Mouse (Mus musculus) layer of hippocampus, adult 18-20 months (tissue): ENCODE results near the gene Arl6. TPM values are rescaled to one million over a fixed set of nuclear protein-coding genes. Genes with fewer than 3 reads are reported as not detected.

Source experiments
- DNase-seq, 2 experiments: peaks; one replicate each; pipeline ENCODE4 v3.0.0; 2022; ENCODE audit warnings: low spot score in 2 of 2
- total RNA-seq, 2 experiments: library from RNA; stranded (reverse); gene quantifications; 2 replicates each; pipeline ENCODE4 v1.2.3; 2021

Gene Arl6
- total RNA-seq, 2 experiments from 2014 or later, result 29.9 to 32.1 TPM

DNA sequence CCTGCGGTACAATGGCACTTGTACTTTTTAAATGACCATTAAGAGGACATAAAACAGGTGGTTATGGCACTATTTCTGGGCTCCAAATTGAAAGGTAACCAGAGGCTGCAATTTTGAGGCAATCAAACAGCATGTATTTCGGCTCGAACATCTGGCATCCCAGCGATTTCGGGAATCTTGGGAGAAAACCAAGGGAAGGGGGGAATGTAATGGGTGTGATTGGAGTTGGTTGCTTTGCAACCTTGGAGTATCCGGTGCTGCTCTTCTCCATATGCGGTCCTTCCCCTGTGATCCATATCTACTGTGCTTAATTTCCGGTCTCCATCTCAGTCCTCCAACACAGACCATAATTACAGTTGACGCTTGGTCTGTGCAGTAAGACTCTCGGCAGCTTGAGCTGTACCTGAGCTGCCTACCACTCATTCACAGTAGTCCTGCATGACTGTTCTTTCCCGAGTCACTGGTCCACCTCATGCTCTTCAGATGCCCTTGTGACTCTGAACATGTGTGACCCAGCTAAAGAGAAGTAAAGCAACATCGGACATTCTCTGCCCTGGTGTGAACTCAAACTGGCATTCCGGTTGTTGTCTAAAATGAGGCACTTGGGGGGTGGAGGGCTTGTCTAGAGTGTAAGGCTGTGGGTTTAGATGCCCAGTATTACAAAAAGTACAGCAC lies 50.7 kb downstream of the Arl6 start:
- DNase-seq, result no peak

- no peak for DNase-seq
Observed at GRCm38 (mm10) chr16:59587816-59588215, 51.4 kb downstream of the Arl6 start.

DNA sequence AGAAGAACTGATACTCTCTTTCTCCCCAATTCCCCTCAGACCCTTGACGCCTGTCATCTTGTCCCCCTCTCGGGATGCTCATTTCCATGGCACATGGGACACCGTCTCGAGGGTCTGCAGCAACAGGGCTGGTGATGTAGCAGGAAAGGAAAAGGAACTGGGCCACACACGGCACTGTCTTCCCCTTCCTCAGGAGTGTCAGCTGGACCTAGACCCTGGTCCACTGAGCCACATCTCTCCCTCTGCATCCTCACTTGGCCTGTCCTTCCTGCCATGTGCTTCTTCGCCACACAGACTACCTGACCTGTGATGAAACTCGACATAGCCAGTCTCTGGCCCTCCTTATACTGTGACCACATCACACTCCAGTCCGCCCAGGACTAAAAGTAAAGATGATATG lies 52.3 kb downstream of the Arl6 start:
- no peak for DNase-seq

DNA sequence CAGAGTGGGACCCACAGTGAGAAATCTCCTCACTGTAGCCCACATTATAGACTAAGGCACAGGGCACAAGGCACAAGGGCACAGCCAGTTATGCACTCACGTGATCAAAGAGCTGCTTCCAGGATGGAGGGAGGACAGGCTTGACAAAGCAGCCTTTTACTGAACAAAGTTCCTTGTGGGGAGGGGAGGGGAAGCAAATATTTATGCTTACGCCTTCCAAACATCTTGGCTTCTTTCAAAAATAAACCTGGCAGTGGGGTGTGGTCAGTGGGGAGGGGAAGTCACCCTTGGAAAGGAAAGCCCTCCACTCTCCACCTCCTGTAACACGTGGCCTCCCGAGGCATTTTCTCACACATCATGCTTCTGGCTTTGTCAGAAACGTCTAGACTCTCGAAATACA lies 52.9 kb downstream of the Arl6 start:
- no peak for DNase-seq

DNA sequence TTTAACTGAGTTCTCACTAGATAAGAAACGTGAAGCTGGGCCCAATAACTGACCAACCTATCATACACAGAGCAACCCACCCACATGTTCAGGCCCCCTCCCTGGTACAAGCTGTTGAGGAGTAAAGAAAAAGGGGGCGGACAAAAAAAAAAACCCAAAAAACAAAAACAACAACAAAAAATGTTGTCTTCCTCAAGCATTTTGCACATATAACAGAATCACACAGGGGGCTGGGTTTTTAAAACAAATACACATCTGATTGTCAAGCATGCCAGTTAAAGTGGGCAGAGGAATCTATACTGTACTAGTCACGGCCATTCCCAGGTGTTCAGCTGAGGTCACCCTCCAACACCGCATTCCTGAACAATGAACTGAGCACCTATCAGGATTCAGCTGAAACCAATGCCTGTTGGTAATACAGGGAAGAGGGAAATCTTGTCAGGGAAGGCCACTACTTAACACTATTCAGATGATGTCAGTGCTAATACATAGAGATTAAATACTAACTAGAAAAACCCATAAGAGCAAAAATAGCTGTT lies 53.4 kb downstream of the Arl6 start:
- no peak for DNase-seq

GRCm38 (mm10) chr16:59583515-59583914 lies 55.7 kb downstream of the Arl6 start:
- DNase-seq, result no peak

GRCm38 (mm10) chr16:59579237-59579636 lies 60.0 kb downstream of the Arl6 start:
- no peak for DNase-seq

GRCm38 (mm10) chr16:59573961-59574360 lies 65.2 kb downstream of the Arl6 start:
- DNase-seq, result no peak

DNA sequence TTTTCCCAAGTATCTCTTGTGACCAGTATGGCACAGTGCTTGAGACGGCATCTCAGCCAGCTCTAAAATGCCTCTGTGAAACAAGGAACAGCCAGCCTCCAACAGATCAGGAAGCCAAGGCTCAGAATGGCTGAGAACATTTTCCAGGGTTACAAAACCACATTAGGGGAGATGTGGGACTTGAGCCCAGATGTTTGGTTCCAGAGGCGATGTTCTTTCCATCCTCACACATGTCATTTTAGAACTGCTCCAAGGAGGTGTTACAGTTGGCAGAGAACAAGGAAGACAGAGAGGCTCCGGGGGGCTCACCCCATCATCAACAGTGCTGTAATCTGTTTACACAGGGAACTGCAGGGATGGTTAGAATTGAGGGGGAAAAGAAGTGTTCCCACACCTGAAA lies 66.5 kb downstream of the Arl6 start:
- DNase-seq, result no peak

- DNase-seq, result no peak
Observed at GRCm38 (mm10) chr16:59570807-59571206, 68.4 kb downstream of the Arl6 start.

DNA sequence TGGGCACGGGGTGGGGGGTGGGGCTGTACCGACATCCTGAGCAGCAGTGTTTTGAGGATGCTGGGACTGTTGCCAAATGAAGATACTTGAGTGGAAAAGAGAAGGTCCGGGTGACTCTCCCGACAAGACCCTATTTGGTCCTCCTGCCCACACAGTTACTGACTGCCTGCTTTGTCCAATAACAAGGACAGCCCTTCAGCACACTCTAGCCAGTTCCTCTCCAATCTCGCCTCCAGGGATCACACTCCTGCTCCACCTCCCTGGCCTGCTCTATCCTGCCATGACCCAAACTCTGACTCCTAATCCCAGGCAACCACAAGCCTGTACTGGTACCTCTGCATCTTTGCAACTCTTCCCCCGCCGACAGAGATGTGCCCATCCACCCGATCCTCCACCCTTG lies 69.4 kb downstream of the Arl6 start:
- no peak for DNase-seq

- no peak for DNase-seq
Observed at GRCm38 (mm10) chr16:59567721-59568381, 71.3 kb downstream of the Arl6 start.

DNA sequence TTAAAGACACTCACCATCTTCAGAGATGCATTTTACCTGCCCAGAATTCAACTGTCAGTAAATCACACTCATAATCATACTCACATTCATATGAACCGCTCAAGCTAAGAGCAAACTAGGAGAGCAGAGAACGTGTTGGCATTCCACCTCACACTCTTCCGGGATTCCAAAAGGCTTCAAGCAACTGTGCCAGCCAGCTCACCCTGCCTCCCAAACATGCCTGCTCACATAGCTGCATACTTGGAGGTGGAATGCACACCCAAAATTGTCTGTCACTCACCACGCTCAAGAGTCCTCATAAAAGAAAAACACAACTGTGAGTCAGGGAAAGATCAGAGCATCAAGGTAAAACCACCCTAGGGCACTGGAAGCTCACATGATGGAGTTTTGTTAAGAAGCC lies 72.8 kb downstream of the Arl6 start:
- DNase-seq, result no peak

DNA sequence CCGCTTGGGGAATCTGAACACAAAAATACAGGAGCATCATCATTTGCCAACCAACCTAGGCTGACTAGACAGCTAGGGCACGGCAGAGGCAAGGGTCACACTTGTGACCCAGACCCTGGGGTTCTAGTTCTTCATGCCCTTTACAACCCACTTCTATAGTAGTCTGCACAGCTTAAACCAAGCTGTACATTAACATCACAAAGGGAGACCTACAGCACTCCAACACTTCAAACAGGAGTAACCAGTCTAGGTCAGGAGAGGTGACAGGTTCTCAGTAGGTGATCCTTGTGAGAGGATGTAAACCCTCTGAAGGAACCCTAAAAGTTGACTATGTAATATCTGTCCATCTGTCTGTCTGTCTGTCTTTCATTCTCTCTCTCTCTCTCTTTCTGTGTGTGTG lies 73.6 kb downstream of the Arl6 start:
- no peak for DNase-seq

- DNase-seq, result no peak
Observed at GRCm38 (mm10) chr16:59564025-59564424, 75.2 kb downstream of the Arl6 start.

Other genes starting within 250 kb of the Arl6 start
- under 1 TPM in 1 of 2 experiments, not detected in 1; 0.15 TPM for gene Gabrr3, start 232.1 kb downstream of the Arl6 start, total RNA-seq
- gene Riox2, start 167.6 kb downstream of the Arl6 start, total RNA-seq, result 10 to 100 TPM; 14.2 to 14.3 TPM
- gene Crybg3, start 38.4 kb downstream of the Arl6 start, total RNA-seq, result 1 to 10 TPM; 4.5 TPM